In the genomic region with DNA sequence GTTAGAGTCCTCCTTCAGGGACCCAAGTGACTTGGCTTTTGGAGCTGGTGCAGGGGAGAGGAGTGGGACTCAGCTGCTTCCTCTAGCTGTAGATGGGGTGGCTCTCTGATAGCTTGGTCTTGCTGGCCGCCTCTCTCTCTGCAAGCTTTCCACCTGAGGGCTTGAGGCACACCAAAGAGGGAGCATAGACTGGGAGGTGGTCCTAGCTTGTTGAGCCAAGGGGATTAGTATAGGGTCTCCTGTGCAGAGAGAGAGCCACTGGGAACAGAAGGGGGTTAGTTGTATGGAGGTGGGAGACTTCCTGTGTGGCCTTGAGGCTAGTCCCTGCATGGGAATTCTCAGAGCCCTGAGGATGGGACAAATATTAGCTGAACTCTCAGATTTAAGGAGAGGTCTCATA, we compare ENCODE assay signal across 8 mouse cellular contexts. TPM values are rescaled to one million over a fixed set of nuclear protein-coding genes. Genes with fewer than 3 reads are reported as not detected.
DNase-seq lines count a peak whose midpoint lies in the region; ATAC-seq and TF ChIP-seq lines count a peak whose summit lies in the region.

No protein-coding gene starts in this region.

- no peaks in the 10 kb centered on the region for H3K9me3 ChIP-seq in kidney, embryonic 15.5 days (replicated peaks)
- no peaks in the 10 kb centered on the region for H3K9me3 ChIP-seq in hindbrain, embryonic 15.5 days
- no peaks in the 10 kb centered on the region for H3K9me3 ChIP-seq in midbrain, embryonic 16.5 days (replicated peaks; ENCODE audit: control insufficient read depth, low read length, poor library complexity, severe bottlenecking)

- no peak for TF ChIP-seq CTCF in cortical plate, adult 2 months (IDR thresholded peaks at IDR 0.05; ENCODE audit: extremely low read depth, insufficient read depth, low read length)

- H3K4me1 ChIP-seq in kidney, embryonic 15.5 days, result peaks cover 68% of the 10 kb centered on the region
- H3K4me1 ChIP-seq in cortical plate, adult 2 months (ENCODE audit: control insufficient read depth, insufficient read depth, low read length), result peaks cover 20% of the 10 kb centered on the region
- H3K4me1 ChIP-seq in hindbrain, embryonic 15.5 days (replicated peaks), result peaks cover 47% of the 10 kb centered on the region
- H3K4me1 ChIP-seq in midbrain, embryonic 16.5 days (ENCODE audit: control insufficient read depth, insufficient read depth, low read length), result peaks cover 39% of the 10 kb centered on the region

- H3K9ac ChIP-seq in kidney, embryonic 15.5 days, result peak overlapping the region; percentile 94
- peak overlapping the region; percentile 87 for H3K9ac ChIP-seq in hindbrain, embryonic 15.5 days
- H3K9ac ChIP-seq in midbrain, embryonic 16.5 days (ENCODE audit: low read depth, low read length), result peak overlapping the region; percentile 95; the same call in 1 of the 2 replicates

- H3K27ac ChIP-seq in kidney, embryonic 15.5 days, result peak overlapping the region; percentile 97
- H3K27ac ChIP-seq in cortical plate, adult 2 months (ENCODE audit: insufficient read depth, low read length), result no peak overlapping the region
- H3K27ac ChIP-seq in hindbrain, embryonic 15.5 days (replicated peaks), result no peak overlapping the region; the same call in 1 of the 2 replicates
- peak overlapping the region; percentile 85 for H3K27ac ChIP-seq in midbrain, embryonic 16.5 days (ENCODE audit: low read length)

- WGBS in kidney, embryonic 15.5 days, result 28% methylated on average over 1 of the region's 1 CpGs
- 38% methylated on average over 1 of the region's 1 CpGs for WGBS in hindbrain, embryonic 15.5 days
- 19% methylated on average over 1 of the region's 1 CpGs for WGBS in midbrain, embryonic 16.5 days

- no peak for TF ChIP-seq POLR2A in cortical plate, adult 2 months (IDR thresholded peaks at IDR 0.05; ENCODE audit: extremely low read depth, insufficient read depth, low read length)

- no peak for ATAC-seq in kidney, embryonic 15.5 days (replicated peaks; ENCODE audit: low FRiP score)
- no peak for ATAC-seq in hindbrain, embryonic 15.5 days (ENCODE audit: low FRiP score, low read depth)
- no peak for ATAC-seq in midbrain, embryonic 16.5 days
- ATAC-seq in frontal cortex, adult (ENCODE audit: low TSS enrichment), result no peak

- peaks cover 24% of the 10 kb centered on the region for H3K36me3 ChIP-seq in kidney, embryonic 15.5 days
- H3K36me3 ChIP-seq in hindbrain, embryonic 15.5 days, result no peaks in the 10 kb centered on the region
- no peaks in the 10 kb centered on the region for H3K36me3 ChIP-seq in midbrain, embryonic 16.5 days (ENCODE audit: control insufficient read depth, insufficient read depth, low read length)

- DNase-seq in kidney, adult 9 months, result no peak
- no peak for DNase-seq in natural killer cell, adult 2 months (ENCODE audit: low spot score in 2 of 2)
- DNase-seq in thymus, adult 18-20 months, result no peak

- H3K4me3 ChIP-seq in kidney, embryonic 15.5 days (replicated peaks), result peak overlapping the region; percentile 95
- H3K4me3 ChIP-seq in cortical plate, adult 2 months (ENCODE audit: insufficient read depth, low read length), result peak overlapping the region; percentile 97
- peak overlapping the region; percentile 83 for H3K4me3 ChIP-seq in hindbrain, embryonic 15.5 days
- H3K4me3 ChIP-seq in midbrain, embryonic 16.5 days (ENCODE audit: low read depth, low read length), result peak overlapping the region; percentile 79

- peak overlapping the region; percentile 73 for H3K4me2 ChIP-seq in kidney, embryonic 15.5 days
- H3K4me2 ChIP-seq in hindbrain, embryonic 15.5 days, result peak overlapping the region; percentile 75
- H3K4me2 ChIP-seq in midbrain, embryonic 16.5 days (ENCODE audit: low read length), result peak overlapping the region; percentile 82

- no peaks in the 10 kb centered on the region for H3K27me3 ChIP-seq in kidney, embryonic 15.5 days
- no peaks in the 10 kb centered on the region for H3K27me3 ChIP-seq in hindbrain, embryonic 15.5 days
- no peaks in the 10 kb centered on the region for H3K27me3 ChIP-seq in midbrain, embryonic 16.5 days (ENCODE audit: control insufficient read depth, insufficient read depth, low read depth, low read length)

RNA-seq across cellular contexts. Expression of a gene that starts 12.7 kb away (rescaled TPM):
- 123 and 129 TPM in 2 replicates for polyA plus RNA-seq in kidney, embryonic 15.5 days (2015; fragmentation: Nextera tagmentation; extraction: Ambion mirVana)
- 103 and 104 TPM in 2 replicates for polyA plus RNA-seq in cortical plate, adult 2 months (2012; rRNA removed)
- polyA plus RNA-seq in hindbrain, embryonic 15.5 days (2015; fragmentation: Nextera tagmentation; extraction: Ambion mirVana), result 105 and 106 TPM in 2 replicates
- polyA plus RNA-seq in midbrain, embryonic 16.5 days (2015; fragmentation: Nextera tagmentation; extraction: Ambion mirVana), result 97.3 and 98.5 TPM in 2 replicates

RNA-seq across cellular contexts. Expression of a gene that starts 33.5 kb away (rescaled TPM):
- 22.4 and 23.6 TPM in 2 replicates for polyA plus RNA-seq in kidney, embryonic 15.5 days (2015; fragmentation: Nextera tagmentation; extraction: Ambion mirVana)
- 78.4 and 87.2 TPM in 2 replicates for polyA plus RNA-seq in cortical plate, adult 2 months (2012; rRNA removed)
- polyA plus RNA-seq in hindbrain, embryonic 15.5 days (2015; fragmentation: Nextera tagmentation; extraction: Ambion mirVana), result 43.0 and 47.4 TPM in 2 replicates
- 46.1 and 48.2 TPM in 2 replicates for polyA plus RNA-seq in midbrain, embryonic 16.5 days (2015; fragmentation: Nextera tagmentation; extraction: Ambion mirVana)

Comparison
In these comparisons a context has a peak if more than half of its experiments do, and no peak if none do; other contexts are left out.
1. H3K27ac ChIP-seq: peak in kidney, embryonic 15.5 days (single experiment) and midbrain, embryonic 16.5 days (single experiment); none in cortical plate, adult 2 months (single experiment) and hindbrain, embryonic 15.5 days (single experiment).
2. Peak in every context shown above with its lines, with median percentiles within 50 percentile points of each other: H3K4me2 ChIP-seq, H3K4me3 ChIP-seq and H3K9ac ChIP-seq.